Mouse (Mus musculus) heart, embryonic 14.5 days (tissue): Measurements from ENCODE around the gene Ptprq. TPM values are rescaled to one million over a fixed set of nuclear protein-coding genes. Genes with fewer than 3 reads are reported as not detected.

Experiments used
- ATAC-seq: fragments of 200-750 bp; cut with Nextera tagmentation; 2 replicates; pipeline ENCODE4 v1.8.0; 2017; ENCODE audit warnings: low read depth, moderate TSS enrichment; ENCODE audit not compliant: insufficient number of reproducible peaks, insufficient read depth, low FRiP score
- H3K27ac ChIP-seq, 2 experiments: fragments of 200-500 bp in 1 of 2; fragments of 300-500 bp in 1 of 2; sonication (generic) in 1 of 2; replicated peaks in 1 of 2; 2 replicates each; pipeline ENCODE4 v1.5.1; 2012 to 2014; ENCODE audit warnings: low read depth in 2 of 2, low read length in 2 of 2, control low read depth in 1 of 2, mild to moderate bottlenecking in 1 of 2, mixed read lengths in 1 of 2; ENCODE audit not compliant: control insufficient read depth in 1 of 2, insufficient read depth in 1 of 2
- H3K27me3 ChIP-seq: fragments of 300-500 bp; sonication (generic); 2 replicates; pipeline ENCODE4 v1.6.1; 2014; ENCODE audit warnings: mild to moderate bottlenecking, low read length, control low read depth; ENCODE audit not compliant: control insufficient read depth, insufficient read depth
- H3K36me3 ChIP-seq: fragments of 300-500 bp; sonication (generic); 2 replicates; pipeline ENCODE4 v1.6.1; 2014; ENCODE audit warnings: mild to moderate bottlenecking, control low read depth, low read length, mixed read lengths; ENCODE audit not compliant: control insufficient read depth, insufficient read depth
- H3K4me1 ChIP-seq, 2 experiments: fragments of 200-500 bp in 1 of 2; fragments of 300-500 bp in 1 of 2; sonication (generic) in 1 of 2; 2 replicates each; pipeline ENCODE4 v1.6.1; 2012 to 2014; ENCODE audit warnings: low read length in 2 of 2, control low read depth in 1 of 2, mixed read lengths in 1 of 2; ENCODE audit not compliant: control insufficient read depth in 2 of 2, insufficient read depth in 2 of 2
- H3K4me2 ChIP-seq: fragments of 300-500 bp; sonication (generic); 2 replicates; pipeline ENCODE4 v1.6.1; 2014; ENCODE audit warnings: mild to moderate bottlenecking, low read length
- H3K4me3 ChIP-seq, 2 experiments: fragments of 200-500 bp in 1 of 2; fragments of 300-500 bp in 1 of 2; sonication (generic) in 1 of 2; 2 replicates each; pipeline ENCODE4 v1.5.1; 2012 to 2014; ENCODE audit warnings: low read length in 2 of 2, mild to moderate bottlenecking in 2 of 2, control low read depth in 1 of 2, low read depth in 1 of 2, moderate library complexity in 1 of 2; ENCODE audit not compliant: control insufficient read depth in 1 of 2, insufficient read depth in 1 of 2
- H3K9ac ChIP-seq: fragments of 300-500 bp; sonication (generic); 2 replicates; pipeline ENCODE4 v1.6.1; 2014; ENCODE audit warnings: mild to moderate bottlenecking, low read length
- H3K9me3 ChIP-seq: fragments of 300-500 bp; sonication (generic); 2 replicates; pipeline ENCODE4 v1.6.1; 2016; ENCODE audit warnings: low read length, control low read depth; ENCODE audit not compliant: control insufficient read depth
- WGBS: fragments of 180-500 bp; shearing (Covaris S2); extraction: QIAGEN DNeasy Blood & Tissue Kit; methylation state at CpG from one replicate; pipeline ENCODE4 v1.1.7; 2014; 5-methylcytosine and 5-hydroxymethylcytosine counted together
- microRNA-seq: library from miRNA; unstranded; fragments of <30 nt; microRNA quantifications from one replicate; pipeline ENCODE4, GENCODE M21; 2016
- polyA plus RNA-seq: library from polyadenylated mRNA; unstranded; fragments of >200 nt; fragmentation: Nextera tagmentation; extraction: Ambion mirVana; gene quantifications from 2 replicates; pipeline ENCODE4 v1.2.1, GENCODE M21; 2014

Ptprq gene
- polyA plus RNA-seq, 1 experiment from 2014 or later = 0.12 TPM

- Histone ChIP-seq H3K27ac (no peak overlapping the region), H3K4me3 (no peak overlapping the region), H3K4me2 (no peak overlapping the region), H3K36me3 (no peaks in the 10 kb centered on the region), H3K4me1 (no peaks in the 10 kb centered on the region), H3K9me3 (no peaks in the 10 kb centered on the region), H3K27me3 (no peaks in the 10 kb centered on the region), H3K9ac (no peak overlapping the region)
- ATAC-seq = no peak
- WGBS = 46% methylated on average over 7 of the region's 7 CpGs
These were observed 252.0 kb downstream of the Ptprq start for GRCm38 (mm10) chr10:107467819-107468218.

Small RNA genes lying within 50 kb of the gene (microRNA-seq; reads per million reads assigned to microRNA genes)
- not detected for gene Gm44403

Other genes with a start within 250 kb of the Ptprq start
- not detected in 2 replicates for gene Myf5, start 233.9 kb downstream of the Ptprq start, polyA plus RNA-seq
- gene Myf6, start 225.3 kb downstream of the Ptprq start, polyA plus RNA-seq = 0.16 TPM in 1 of 2 replicates, not detected in the other
- gene Otogl, start 192.1 kb upstream of the Ptprq start, polyA plus RNA-seq = 0.04 and 0.08 TPM in 2 replicates